ENCODE assay signal across 15 mouse cellular contexts in genomic region chr6:30713896-30714295, GRCm38 (mm10). TPM values are rescaled to one million over a fixed set of nuclear protein-coding genes. Genes with fewer than 3 reads are reported as not detected.
DNase-seq lines count a peak whose midpoint lies in the region; ATAC-seq and TF ChIP-seq lines count a peak whose summit lies in the region.
"Had no signal": no experiment of that assay in that cellular context is flagged by ENCODE, and none has a peak within 500 bp of the region (broad histone marks: within the 10 kb centered on the region; RNA-seq: fewer than 3 reads in every experiment).

No protein-coding gene starts in this region.

- H3K4me2 ChIP-seq in heart, embryonic 15.5 days = no peak overlapping the region
- H3K4me2 ChIP-seq in liver, postnatal 0 days (ENCODE audit: low read depth, low read length) = no peak overlapping the region

- TF ChIP-seq POLR2A in liver, adult 2 months (IDR thresholded peaks at IDR 0.05; ENCODE audit: extremely low read depth, insufficient read depth, low read length) = no peak
- no peak for TF ChIP-seq POLR2A in MEL (IDR thresholded peaks at IDR 0.05; ENCODE audit: control insufficient read depth in 1 of 2, insufficient read depth in 1 of 2, low read depth in 1 of 2, low read length in 2 of 2, poor library complexity in 1 of 2)

- intact Hi-C loops in heart, postnatal 10 days (cut with DNase I) = no loop called here

- no peak overlapping the region for H3K4me3 ChIP-seq in heart, embryonic 15.5 days
- H3K4me3 ChIP-seq in liver, adult 2 months (ENCODE audit: insufficient read depth, low read depth, low read length) = no peak overlapping the region
- no peak overlapping the region for H3K4me3 ChIP-seq in liver, postnatal 0 days (ENCODE audit: low read depth, low read length)
- H3K4me3 ChIP-seq in MEL (ENCODE audit: control insufficient read depth in 1 of 2, insufficient read depth in 1 of 2, low read depth in 2 of 2, low read length in 2 of 2) = no peak overlapping the region; a peak in 1 of 4 replicates
- no peak overlapping the region for H3K4me3 ChIP-seq in limb, embryonic 10.5 days

- H3K79me2 ChIP-seq in liver, adult 2 months (ENCODE audit: control insufficient read depth, insufficient read depth, low read length) = no peaks in the 10 kb centered on the region
- H3K79me2 ChIP-seq in MEL (ENCODE audit: control insufficient read depth, insufficient read depth, low read length, poor library complexity) = no peaks in the 10 kb centered on the region

- peaks cover 3% of the 10 kb centered on the region for H3K4me1 ChIP-seq in heart, embryonic 15.5 days (replicated peaks)
- H3K4me1 ChIP-seq in liver, adult 2 months (ENCODE audit: control insufficient read depth, insufficient read depth, low read length) = no peaks in the 10 kb centered on the region
- no peaks in the 10 kb centered on the region for H3K4me1 ChIP-seq in liver, postnatal 0 days (ENCODE audit: insufficient read depth)
- peaks cover 12 to 26% of the 10 kb centered on the region in 2 experiments for H3K4me1 ChIP-seq in MEL (ENCODE audit: control insufficient read depth in 1 of 2, insufficient read depth in 2 of 2, low read length in 2 of 2)
- H3K4me1 ChIP-seq in limb, embryonic 10.5 days = peaks cover 75% of the 10 kb centered on the region

- 80% methylated on average over 11 of the region's 11 CpGs for WGBS in heart, embryonic 15.5 days
- 79% methylated on average over 11 of the region's 11 CpGs for WGBS in liver, adult 2 months
- 73% methylated on average over 11 of the region's 11 CpGs for WGBS in liver, postnatal 0 days (ENCODE audit: insufficient replicate concordance)
- WGBS in limb, embryonic 10.5 days = 77% methylated on average over 11 of the region's 11 CpGs

- H3K27ac ChIP-seq in heart, embryonic 15.5 days = 0 out of 2 replicates have a peak overlapping the region, but pooled peaks have one; percentile 35
- peak overlapping the region; percentile 54 for H3K27ac ChIP-seq in liver, adult 2 months (replicated peaks; ENCODE audit: insufficient read depth, low read depth, low read length)
- H3K27ac ChIP-seq in liver, postnatal 0 days (ENCODE audit: low read depth) = no peak overlapping the region
- peak overlapping the region; percentile 49 for H3K27ac ChIP-seq in MEL (ENCODE audit: control insufficient read depth, low read depth, low read length)
- peak overlapping the region; percentile 80 for H3K27ac ChIP-seq in limb, embryonic 10.5 days
- H3K27ac ChIP-seq: macrophage had no signal

- TF ChIP-seq RAD21 in MEL (IDR thresholded peaks at IDR 0.05; ENCODE audit: low read depth, low read length) = no peak

- DNase-seq in heart, postnatal 10 days = no peak
- no peak for DNase-seq in liver, adult 2 months (ENCODE audit: extremely low read depth, low read depth, low spot score)
- no peak for DNase-seq in liver, postnatal 0 days
- no peak for DNase-seq in MEL (ENCODE audit: low read depth, low spot score)
- DNase-seq in limb, embryonic 10.5 days (ENCODE audit: low spot score) = no peak
- DNase-seq in layer of hippocampus, adult 9-11 months = no peak
- DNase-seq in spleen, postnatal 10 days (ENCODE audit: low spot score in 2 of 2) = no peak
- DNase-seq: cerebellum, adult 11 months; cerebellum, postnatal 25 days; gastrocnemius, postnatal 25 days; heart, postnatal 4 days; kidney, postnatal 4 days had no signal

- TF ChIP-seq CTCF in liver, adult 2 months (IDR thresholded peaks at IDR 0.05; ENCODE audit: low read depth, low read length) = no peak
- TF ChIP-seq CTCF in liver, postnatal 0 days (IDR thresholded peaks at IDR 0.05; ENCODE audit: low read depth) = no peak
- no peak for TF ChIP-seq CTCF in MEL (IDR thresholded peaks at IDR 0.05 in 2 of 3, conservative IDR thresholded peaks at IDR 0.05 in 1 of 3; ENCODE audit: control insufficient read depth in 1 of 3, insufficient read depth in 1 of 3, low read depth in 2 of 3, low read length in 3 of 3, poor library complexity in 1 of 3, severe bottlenecking in 1 of 3)

- no peak overlapping the region for H3K9ac ChIP-seq in heart, embryonic 15.5 days
- no peak overlapping the region for H3K9ac ChIP-seq in liver, adult 2 months (ENCODE audit: low read depth, low read length)
- no peak overlapping the region for H3K9ac ChIP-seq in liver, postnatal 0 days (replicated peaks)
- H3K9ac ChIP-seq in MEL (ENCODE audit: control insufficient read depth, low read depth, low read length, poor library complexity, severe bottlenecking) = no peak overlapping the region

- no peaks in the 10 kb centered on the region for H3K9me3 ChIP-seq in heart, embryonic 15.5 days (replicated peaks)
- no peaks in the 10 kb centered on the region for H3K9me3 ChIP-seq in liver, postnatal 0 days (ENCODE audit: low read length)
- no peaks in the 10 kb centered on the region for H3K9me3 ChIP-seq in MEL (replicated peaks; ENCODE audit: insufficient read depth, low read length)
- H3K9me3 ChIP-seq in limb, embryonic 10.5 days (replicated peaks) = no peaks in the 10 kb centered on the region

- no peaks in the 10 kb centered on the region for H3K36me3 ChIP-seq in heart, embryonic 15.5 days
- no peaks in the 10 kb centered on the region for H3K36me3 ChIP-seq in liver, adult 2 months (ENCODE audit: control insufficient read depth, insufficient read depth, low read length)
- H3K36me3 ChIP-seq in liver, postnatal 0 days (replicated peaks; ENCODE audit: insufficient read depth, low read length) = no peaks in the 10 kb centered on the region
- peaks cover 0 to 26% of the 10 kb centered on the region in 2 experiments; a peak in 2 of 4 replicates for H3K36me3 ChIP-seq in MEL (ENCODE audit: control insufficient read depth in 1 of 2, insufficient read depth in 2 of 2, low read length in 2 of 2)
- no peaks in the 10 kb centered on the region for H3K36me3 ChIP-seq in limb, embryonic 10.5 days

- no peak for ATAC-seq in heart, embryonic 15.5 days (replicated peaks; ENCODE audit: insufficient number of reproducible peaks, insufficient read depth, low FRiP score, low read depth)
- no peak for ATAC-seq in liver, postnatal 0 days
- ATAC-seq: midbrain, embryonic 16.5 days had no signal

- no peak for TF ChIP-seq EP300 in liver, postnatal 0 days (IDR thresholded peaks at IDR 0.05; ENCODE audit: low read depth)
- TF ChIP-seq EP300 in MEL (IDR thresholded peaks at IDR 0.05; ENCODE audit: low read depth in 1 of 2, low read length in 2 of 2) = no peak

- no peaks in the 10 kb centered on the region for H3K27me3 ChIP-seq in heart, embryonic 15.5 days
- H3K27me3 ChIP-seq in liver, adult 2 months (ENCODE audit: control insufficient read depth, insufficient read depth, low read length) = no peaks in the 10 kb centered on the region
- H3K27me3 ChIP-seq in liver, postnatal 0 days (ENCODE audit: insufficient read depth, low read length) = no peaks in the 10 kb centered on the region
- H3K27me3 ChIP-seq in MEL (ENCODE audit: control insufficient read depth in 1 of 2, insufficient read depth in 2 of 2, low read length in 2 of 2) = no peaks in the 10 kb centered on the region
- H3K27me3 ChIP-seq in limb, embryonic 10.5 days (ENCODE audit: low read depth, poor library complexity, severe bottlenecking) = no peaks in the 10 kb centered on the region

TF ChIP-seq in MEL, 35 proteins besides CTCF, POLR2A, EP300 and RAD21:
- TF ChIP-seq ETS1 (IDR thresholded peaks at IDR 0.05; ENCODE audit: low read depth, low read length) (no peak), TAL1 (IDR thresholded peaks at IDR 0.05; ENCODE audit: low read length) (no peak), MAFK (IDR thresholded peaks at IDR 0.05; ENCODE audit: borderline replicate concordance, low read depth, low read length) (no peak), USF2 (IDR thresholded peaks at IDR 0.05; ENCODE audit: borderline replicate concordance in 1 of 2, insufficient read depth in 1 of 2, low read depth in 1 of 2, low read length in 2 of 2) (no peak), BHLHE40 (IDR thresholded peaks at IDR 0.05; ENCODE audit: borderline replicate concordance, low read depth, low read length) (no peak), GATA1 (IDR thresholded peaks at IDR 0.05; ENCODE audit: low read depth, low read length) (no peak), MYB (IDR thresholded peaks at IDR 0.05; ENCODE audit: low read depth, low read length) (no peak), SIN3A (IDR thresholded peaks at IDR 0.05; ENCODE audit: low read length) (no peak), ZNF384 (IDR thresholded peaks at IDR 0.05; ENCODE audit: low read depth, low read length) (no peak), SMC3 (IDR thresholded peaks at IDR 0.05; ENCODE audit: low read depth, low read length) (no peak), MAX (IDR thresholded peaks at IDR 0.05; ENCODE audit: low read length) (no peak), HCFC1 (IDR thresholded peaks at IDR 0.05; ENCODE audit: low read depth, low read length) (no peak), TCF12 (IDR thresholded peaks at IDR 0.05; ENCODE audit: low read depth, low read length) (no peak), ZKSCAN1 (IDR thresholded peaks at IDR 0.05; ENCODE audit: low read depth, low read length) (no peak)

RNA-seq across cellular contexts. Expression of gene Mest, which starts 9.5 kb away (rescaled TPM):
- polyA plus RNA-seq in heart, embryonic 15.5 days (2015; fragmentation: Nextera tagmentation; extraction: Ambion mirVana) = 1,527 and 1,993 TPM in 2 replicates
- total RNA-seq in heart, postnatal 10 days (2021) = 100 to 1,000 TPM; 192 to 215 TPM
- 1.9 and 9.4 TPM in 2 replicates for total RNA-seq in liver, adult 2 months (2014; rRNA removed)
- polyA plus RNA-seq in liver, adult 2 months (2012; rRNA removed) = 7.1 and 8.6 TPM in 2 replicates
- polyA plus RNA-seq in liver, postnatal 0 days (2015; fragmentation: Nextera tagmentation; extraction: Ambion mirVana) = 117 and 119 TPM in 2 replicates
- total RNA-seq in MEL (2012; rRNA removed) = 0.10 and 0.12 TPM in 2 replicates
- polyA plus RNA-seq in MEL (2012; ENCODE audit: insufficient read depth in 1 of 2, insufficient read length in 2 of 2, low read depth in 1 of 2, low replicate concordance in 2 of 2, missing spikeins in 1 of 2) = under 1 TPM in 1 of 2 experiments, not detected in 1; 0.31 TPM
- 3,140 and 3,810 TPM in 2 replicates for polyA plus RNA-seq in limb, embryonic 10.5 days (2016; fragmentation: Nextera tagmentation; extraction: Ambion mirVana)

RNA-seq across cellular contexts. Expression of gene Cep41, which starts 20.3 kb away (rescaled TPM):
- polyA plus RNA-seq in heart, embryonic 15.5 days (2015; fragmentation: Nextera tagmentation; extraction: Ambion mirVana) = 9.3 and 10.0 TPM in 2 replicates
- 1 to 10 TPM; 2.3 to 4.1 TPM for total RNA-seq in heart, postnatal 10 days (2021)
- total RNA-seq in liver, adult 2 months (2014; rRNA removed) = 2.5 TPM in 2 replicates
- 1.3 and 1.4 TPM in 2 replicates for polyA plus RNA-seq in liver, adult 2 months (2012; rRNA removed)
- 2.8 TPM in 2 replicates for polyA plus RNA-seq in liver, postnatal 0 days (2015; fragmentation: Nextera tagmentation; extraction: Ambion mirVana)
- 9.2 and 9.8 TPM in 2 replicates for total RNA-seq in MEL (2012; rRNA removed)
- polyA plus RNA-seq in MEL (2012; ENCODE audit: insufficient read depth in 1 of 2, insufficient read length in 2 of 2, low read depth in 1 of 2, low replicate concordance in 2 of 2, missing spikeins in 1 of 2) = 10 to 100 TPM in 1 of 2 experiments, not detected in 1; 12.0 TPM
- 28.8 and 33.1 TPM in 2 replicates for polyA plus RNA-seq in limb, embryonic 10.5 days (2016; fragmentation: Nextera tagmentation; extraction: Ambion mirVana)

Comparison
In these comparisons a context has a peak if more than half of its experiments do, and no peak if none do; other contexts are left out.
1. RNA of gene Mest, which starts 9.5 kb away (polyA plus RNA-seq): 3,140 to 3,810 TPM in limb, embryonic 10.5 days, 1,527 to 1,993 TPM in heart, embryonic 15.5 days and 117 to 119 TPM in liver, postnatal 0 days; 7.1 to 8.6 TPM in liver, adult 2 months and 0.31 TPM in MEL; every median in the first group is over 10 times any median in the second.